Mouse (Mus musculus): ENCODE data around the gene Aco2. TPM values are rescaled to one million over a fixed set of nuclear protein-coding genes. Genes with fewer than 3 reads are reported as not detected.
A peak's percentile ranks its signal among the peaks of the same experiment; 100 is the strongest.

Aco2 gene
- polyA plus RNA-seq, 1 experiment = 368 TPM

GRCm38 (mm10) chr15:81917201-81917600, 45.1 kb downstream of the Aco2 start:
- H3K4me3 ChIP-seq (ENCODE audit: insufficient read depth, poor library complexity, severe bottlenecking) = no peak overlapping the region
- H3K27me3 ChIP-seq (ENCODE audit: control insufficient read depth, insufficient read depth, insufficient read length) = no peaks in the 10 kb centered on the region
- H3K79me3 ChIP-seq (ENCODE audit: low read depth) = no peaks in the 10 kb centered on the region
- TF ChIP-seq CTCF (IDR thresholded peaks at IDR 0.05; ENCODE audit: control insufficient read depth, insufficient read depth, insufficient read length) (no peak), MAX (IDR thresholded peaks at IDR 0.05) (no peak), MYOD1 (IDR thresholded peaks at IDR 0.05; ENCODE audit: control insufficient read depth, insufficient read length, low read depth) (no peak), FOSL1 (IDR thresholded peaks at IDR 0.05; ENCODE audit: insufficient read depth, low read length, poor library complexity, severe bottlenecking) (no peak), CEBPB (IDR thresholded peaks at IDR 0.05; ENCODE audit: low read depth) (no peak), MYOG (IDR thresholded peaks at IDR 0.05; ENCODE audit: control insufficient read depth, extremely low read depth, insufficient read length) (no peak), USF1 (IDR thresholded peaks at IDR 0.05; ENCODE audit: low read depth) (no peak)
- H3K36me3 ChIP-seq (ENCODE audit: control insufficient read depth, insufficient read depth) = peaks cover 69% of the 10 kb centered on the region
- H3ac ChIP-seq (ENCODE audit: control insufficient read depth, insufficient read length, low read depth) = no peak overlapping the region
- peaks cover 37% of the 10 kb centered on the region for H3K79me2 ChIP-seq (ENCODE audit: control insufficient read depth, insufficient read depth)

GRCm38 (mm10) chr15:81917621-81918463, 45.7 kb downstream of the Aco2 start:
- no peaks in the 10 kb centered on the region for H3K27me3 ChIP-seq (ENCODE audit: control insufficient read depth, insufficient read depth, insufficient read length)
- H3K36me3 ChIP-seq (ENCODE audit: control insufficient read depth, insufficient read depth) = peaks cover 67% of the 10 kb centered on the region
- H3ac ChIP-seq (ENCODE audit: control insufficient read depth, insufficient read length, low read depth) = no peak overlapping the region
- peaks cover 43% of the 10 kb centered on the region for H3K79me2 ChIP-seq (ENCODE audit: control insufficient read depth, insufficient read depth)
- no peak overlapping the region for H3K4me3 ChIP-seq (ENCODE audit: insufficient read depth, poor library complexity, severe bottlenecking)
- TF ChIP-seq MAX (IDR thresholded peaks at IDR 0.05) (no peak), CTCF (IDR thresholded peaks at IDR 0.05; ENCODE audit: control insufficient read depth, insufficient read depth, insufficient read length) (peak; percentile 97), CEBPB (IDR thresholded peaks at IDR 0.05; ENCODE audit: low read depth) (no peak)
- H3K79me3 ChIP-seq (ENCODE audit: low read depth) = no peaks in the 10 kb centered on the region

- Histone ChIP-seq H3K79me2 (ENCODE audit: control insufficient read depth, insufficient read depth) (peaks cover 55% of the 10 kb centered on the region), H3K27me3 (ENCODE audit: control insufficient read depth, insufficient read depth, insufficient read length) (no peaks in the 10 kb centered on the region), H3ac (ENCODE audit: control insufficient read depth, insufficient read length, low read depth) (no peak overlapping the region), H3K4me3 (ENCODE audit: insufficient read depth, poor library complexity, severe bottlenecking) (no peak overlapping the region), H3K79me3 (ENCODE audit: low read depth) (peaks cover 9% of the 10 kb centered on the region), H3K36me3 (ENCODE audit: control insufficient read depth, insufficient read depth) (peaks cover 66% of the 10 kb centered on the region)
- TF ChIP-seq USF1 (IDR thresholded peaks at IDR 0.05; ENCODE audit: low read depth) = no peak
- TF ChIP-seq FOSL1 (IDR thresholded peaks at IDR 0.05; ENCODE audit: insufficient read depth, low read length, poor library complexity, severe bottlenecking) = no peak
- TF ChIP-seq MYOD1 (IDR thresholded peaks at IDR 0.05; ENCODE audit: control insufficient read depth, insufficient read length, low read depth) = no peak
- TF ChIP-seq MAX (IDR thresholded peaks at IDR 0.05) = no peak
- TF ChIP-seq CTCF (IDR thresholded peaks at IDR 0.05; ENCODE audit: control insufficient read depth, insufficient read depth, insufficient read length) = no peak
- TF ChIP-seq MYOG (IDR thresholded peaks at IDR 0.05; ENCODE audit: control insufficient read depth, extremely low read depth, insufficient read length) = no peak
- TF ChIP-seq CEBPB (IDR thresholded peaks at IDR 0.05; ENCODE audit: low read depth) = no peak
Measured at GRCm38 (mm10) chr15:81919062-81919461, 47.0 kb downstream of the Aco2 start.

- Histone ChIP-seq H3K79me2 (ENCODE audit: control insufficient read depth, insufficient read depth) (peaks cover 72% of the 10 kb centered on the region), H3K36me3 (ENCODE audit: control insufficient read depth, insufficient read depth) (peaks cover 53% of the 10 kb centered on the region), H3K4me3 (ENCODE audit: insufficient read depth, poor library complexity, severe bottlenecking) (no peak overlapping the region), H3K79me3 (ENCODE audit: low read depth) (peaks cover 25% of the 10 kb centered on the region), H3K27me3 (ENCODE audit: control insufficient read depth, insufficient read depth, insufficient read length) (no peaks in the 10 kb centered on the region), H3ac (ENCODE audit: control insufficient read depth, insufficient read length, low read depth) (no peak overlapping the region)
- TF ChIP-seq USF1 (IDR thresholded peaks at IDR 0.05; ENCODE audit: low read depth) (no peak), MYOG (IDR thresholded peaks at IDR 0.05; ENCODE audit: control insufficient read depth, extremely low read depth, insufficient read length) (no peak), CEBPB (IDR thresholded peaks at IDR 0.05; ENCODE audit: low read depth) (no peak), MYOD1 (IDR thresholded peaks at IDR 0.05; ENCODE audit: control insufficient read depth, insufficient read length, low read depth) (no peak), FOSL1 (IDR thresholded peaks at IDR 0.05; ENCODE audit: insufficient read depth, low read length, poor library complexity, severe bottlenecking) (no peak), MAX (IDR thresholded peaks at IDR 0.05) (no peak), CTCF (IDR thresholded peaks at IDR 0.05; ENCODE audit: control insufficient read depth, insufficient read depth, insufficient read length) (no peak)
Measured at GRCm38 (mm10) chr15:81920546-81921217, 48.6 kb downstream of the Aco2 start.

GRCm38 (mm10) chr15:81921255-81921654, 49.1 kb downstream of the Aco2 start:
- Histone ChIP-seq H3K79me2 (ENCODE audit: control insufficient read depth, insufficient read depth) (peaks cover 74% of the 10 kb centered on the region), H3K79me3 (ENCODE audit: low read depth) (peaks cover 26% of the 10 kb centered on the region), H3ac (ENCODE audit: control insufficient read depth, insufficient read length, low read depth) (no peak overlapping the region), H3K27me3 (ENCODE audit: control insufficient read depth, insufficient read depth, insufficient read length) (no peaks in the 10 kb centered on the region), H3K4me3 (ENCODE audit: insufficient read depth, poor library complexity, severe bottlenecking) (no peak overlapping the region), H3K36me3 (ENCODE audit: control insufficient read depth, insufficient read depth) (peaks cover 47% of the 10 kb centered on the region)
- TF ChIP-seq USF1 (IDR thresholded peaks at IDR 0.05; ENCODE audit: low read depth) = peak; percentile 47
- TF ChIP-seq MYOG (IDR thresholded peaks at IDR 0.05; ENCODE audit: control insufficient read depth, extremely low read depth, insufficient read length) = no peak
- no peak for TF ChIP-seq CEBPB (IDR thresholded peaks at IDR 0.05; ENCODE audit: low read depth)
